Mouse (Mus musculus) heart, postnatal 0 days (tissue): ENCODE measurements around the gene Lta. TPM values are rescaled to one million over a fixed set of nuclear protein-coding genes. Genes with fewer than 3 reads are reported as not detected.
A peak's percentile ranks its signal among the peaks of the same experiment; 100 is the strongest.
"Not testable (repeated sequence)": the region's sequence is repeated elsewhere in the genome, so short reads cannot be mapped to it uniquely, and the experiment has no call there.

Experiments
- ATAC-seq: fragments of 200-750 bp; cut with Nextera tagmentation; 2 replicates; pipeline ENCODE4 v1.8.0; 2017; ENCODE audit warnings: low read depth, moderate number of reproducible peaks, moderate library complexity; ENCODE audit not compliant: insufficient read depth
- DNase-seq: peaks from one replicate; pipeline ENCODE4 v3.0.0-alpha.2; 2016; ENCODE audit warnings: low spot score
- H3K27ac ChIP-seq: fragments of 300-500 bp; sonication (generic); 2 replicates; pipeline ENCODE4 v1.5.1; 2014; ENCODE audit warnings: low read depth, mild to moderate bottlenecking
- H3K27me3 ChIP-seq: fragments of 300-500 bp; sonication (generic); 2 replicates; pipeline ENCODE4 v1.6.1; 2014; ENCODE audit warnings: low read length, mixed read lengths; ENCODE audit not compliant: control insufficient read depth, insufficient read depth
- H3K36me3 ChIP-seq: fragments of 300-500 bp; sonication (generic); replicated peaks from 2 replicates; pipeline ENCODE4 v1.6.1; 2014; ENCODE audit warnings: low read length, mixed read lengths; ENCODE audit not compliant: control insufficient read depth, insufficient read depth
- H3K4me1 ChIP-seq: fragments of 300-500 bp; sonication (generic); 2 replicates; pipeline ENCODE4 v1.6.1; 2014; ENCODE audit warnings: antibody characterized with exemption; ENCODE audit not compliant: control insufficient read depth, insufficient read depth
- H3K4me2 ChIP-seq: fragments of 300-500 bp; sonication (generic); 2 replicates; pipeline ENCODE4 v1.6.1; 2014; ENCODE audit warnings: low read depth, mild to moderate bottlenecking, low read length, moderate library complexity
- H3K4me3 ChIP-seq: fragments of 300-500 bp; sonication (generic); 2 replicates; pipeline ENCODE4 v1.5.1; 2014; ENCODE audit warnings: low read depth, low read length
- H3K9ac ChIP-seq: fragments of 300-500 bp; sonication (generic); replicated peaks from 2 replicates; pipeline ENCODE4 v1.6.1; 2014; ENCODE audit warnings: low read depth, low read length, mixed read lengths
- H3K9me3 ChIP-seq: fragments of 300-500 bp; sonication (generic); replicated peaks from 2 replicates; pipeline ENCODE4 v1.6.1; 2016; ENCODE audit warnings: low read length; ENCODE audit not compliant: control insufficient read depth
- CTCF ChIP-seq: IDR thresholded peaks from 2 replicates; pipeline ENCODE4 v1.5.1; 2016; ENCODE audit warnings: antibody characterized with exemption, control low read depth, low read depth
- EP300 ChIP-seq: IDR thresholded peaks from 2 replicates; pipeline ENCODE4 v1.6.1; 2016; ENCODE audit warnings: antibody characterized with exemption, low read depth
- WGBS: fragments of 180-500 bp; shearing (Covaris S2); extraction: QIAGEN DNeasy Blood & Tissue Kit; methylation state at CpG from one replicate; pipeline ENCODE4 v1.1.7; 2014; 5-methylcytosine and 5-hydroxymethylcytosine counted together
- polyA plus RNA-seq: library from polyadenylated mRNA; unstranded; fragments of >200 nt; fragmentation: Nextera tagmentation; extraction: Ambion mirVana; gene quantifications from 2 replicates; pipeline ENCODE4 v1.2.1, GENCODE M21; 2015
- total RNA-seq: library from RNA; depleted of rRNA; stranded (reverse); fragments of >200 nt; gene quantifications from 2 replicates; pipeline ENCODE4 v1.2.3, GENCODE M21; 2014; ENCODE audit warnings: low replicate concordance

Lta gene
- total and polyA plus RNA-seq, 2 experiments from 2014 or later = not detected

GRCm38 (mm10) chr17:35236390-35236746, 31.2 kb upstream of the Lta start:
- H3K4me1 ChIP-seq = peaks cover 12% of the 10 kb centered on the region
- peak; percentile 77 for DNase-seq
- 1% methylated on average over 18 of the region's 18 CpGs for WGBS

DNA sequence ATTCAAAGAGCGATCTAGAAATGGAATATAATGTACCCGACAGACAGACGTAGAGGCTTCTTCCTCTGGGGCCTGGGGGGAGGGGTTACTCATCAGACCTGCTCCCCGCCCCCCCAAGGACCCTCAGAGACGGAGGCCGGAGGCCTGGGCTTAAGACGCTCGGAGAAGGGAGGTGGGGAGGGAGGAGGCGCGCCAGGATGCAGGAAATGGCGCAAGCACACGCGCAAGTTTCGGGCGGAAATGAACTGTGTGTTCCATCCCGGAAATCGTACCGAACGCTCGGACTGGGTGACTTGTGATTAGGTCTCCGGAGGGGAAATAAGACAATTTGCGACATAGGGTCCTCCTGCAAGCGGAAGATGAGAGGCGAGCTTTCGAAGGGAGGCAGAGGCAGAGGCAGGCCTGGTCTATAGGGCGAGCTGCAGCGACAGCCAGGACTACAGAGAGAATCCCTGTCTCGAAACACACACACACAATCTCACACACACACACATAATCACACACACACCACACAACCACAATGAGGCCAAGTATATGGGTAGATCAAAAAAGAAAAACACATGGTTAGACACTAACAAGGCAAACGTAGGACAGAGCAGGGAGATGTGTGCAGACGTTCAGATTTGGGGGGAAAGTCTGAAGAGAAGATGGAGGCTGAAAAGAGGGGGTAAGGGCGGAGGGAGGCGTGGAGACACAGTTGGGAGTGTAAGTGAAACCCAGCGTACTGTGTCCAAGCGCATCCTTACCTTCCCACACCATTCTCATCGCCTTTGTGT, 30.7 kb upstream of the Lta start, which contains the start of gene Nfkbil1:
Gene Nfkbil1 (minus strand): TSS at position 179 of the 776 bp plus-strand sequence.
- Histone ChIP-seq H3K4me1 (peaks cover 10% of the 10 kb centered on the region), H3K27me3 (no peaks in the 10 kb centered on the region), H3K36me3 (peaks cover 15% of the 10 kb centered on the region), H3K9me3 (no peaks in the 10 kb centered on the region), H3K4me2 (peak within 1 kb of the TSS; percentile 75), H3K4me3 (peak within 1 kb of the TSS; percentile 59), H3K9ac (peak within 1 kb of the TSS; percentile 78), H3K27ac (peak within 1 kb of the TSS; percentile 89)
- DNase-seq (peak; percentile 97), ATAC-seq (peak; percentile 82)
- WGBS = under 1% methylated on average over 35 of the region's 35 CpGs
- TF ChIP-seq CTCF (0 out of 2 replicates have a peak, but pooled peaks have one; percentile 1), EP300 (peak; percentile 91)

More at GRCm38 (mm10) chr17:35236390-35236746, 31.2 kb upstream of the Lta start:
- H3K4me3 ChIP-seq = peak overlapping the region; percentile 59
- H3K27me3 ChIP-seq = no peaks in the 10 kb centered on the region
- H3K36me3 ChIP-seq = peaks cover 9% of the 10 kb centered on the region; the same call in 1 of the 2 replicates
- peak; percentile 64 for ATAC-seq
- peak overlapping the region; percentile 89 for H3K27ac ChIP-seq
- peak overlapping the region; percentile 78; the same call in 1 of the 2 replicates for H3K9ac ChIP-seq
- peak overlapping the region; percentile 75 for H3K4me2 ChIP-seq
- H3K9me3 ChIP-seq = no peaks in the 10 kb centered on the region
- TF ChIP-seq EP300 (no peak), CTCF (peak; percentile 96)

DNA sequence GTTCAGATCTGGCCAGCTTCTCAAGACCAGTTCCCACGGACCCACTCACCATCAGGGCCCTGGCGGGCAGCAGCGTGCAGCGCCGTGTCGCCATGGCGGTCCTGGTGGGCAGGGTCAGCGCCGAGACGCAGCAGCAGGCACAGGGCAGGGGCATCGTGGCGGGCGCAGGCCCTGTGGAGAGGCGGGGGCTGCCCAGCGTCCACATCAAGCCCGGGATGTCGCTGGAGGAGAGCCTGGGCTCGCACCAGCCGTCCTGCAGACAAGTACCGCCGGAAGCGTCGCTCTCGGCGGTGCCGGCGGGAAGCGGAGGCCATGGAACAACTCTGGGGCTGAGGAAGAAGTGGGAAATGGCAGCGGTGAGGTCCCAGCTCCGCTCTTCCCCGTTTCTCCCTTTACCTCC, 29.8 kb upstream of the Lta start:
- peak overlapping the region; percentile 89 for H3K27ac ChIP-seq
- H3K9me3 ChIP-seq = no peaks in the 10 kb centered on the region
- 3% methylated on average over 31 of the region's 31 CpGs for WGBS
- 0 out of 2 replicates have a peak, but pooled peaks cover 4% of the 10 kb centered on the region for H3K4me1 ChIP-seq
- H3K27me3 ChIP-seq = no peaks in the 10 kb centered on the region
- H3K4me2 ChIP-seq = peak overlapping the region; percentile 75
- peak overlapping the region; percentile 78 for H3K9ac ChIP-seq
- H3K4me3 ChIP-seq = peak overlapping the region; percentile 59
- peaks cover 22% of the 10 kb centered on the region for H3K36me3 ChIP-seq
- TF ChIP-seq CTCF = no peak
- TF ChIP-seq EP300 = no peak
- DNase-seq = peak; percentile 39
- ATAC-seq = peak; percentile 16; the same call in 1 of the 2 replicates

DNA sequence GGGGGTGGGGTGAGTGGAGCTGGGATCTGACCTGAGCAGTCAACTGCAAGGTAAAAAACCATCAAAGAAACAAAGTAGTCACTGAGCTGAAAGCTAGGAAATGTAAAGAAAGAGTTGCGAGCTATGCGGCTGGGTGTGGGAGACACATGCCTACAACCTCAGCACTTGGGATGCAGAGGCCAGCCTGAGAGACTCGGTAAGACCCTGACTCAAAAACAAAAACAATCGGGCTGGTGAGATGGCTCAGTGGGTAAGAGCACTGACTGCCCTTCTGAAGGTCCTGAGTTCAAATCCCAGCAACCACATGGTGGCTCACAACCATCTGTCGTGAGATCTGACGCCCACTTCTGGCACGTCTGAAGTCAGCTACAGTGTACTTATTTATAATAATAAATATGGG, 28.9 kb upstream of the Lta start:
- H3K27ac ChIP-seq = peak overlapping the region; percentile 89
- peak overlapping the region; percentile 40 for H3K4me2 ChIP-seq
- H3K27me3 ChIP-seq, H3K9ac ChIP-seq, ATAC-seq, DNase-seq, H3K9me3 ChIP-seq, H3K4me1 ChIP-seq: not testable (repeated sequence)
- H3K4me3 ChIP-seq = peak overlapping the region; percentile 59; the same call in 1 of the 2 replicates
- peaks cover 30% of the 10 kb centered on the region for H3K36me3 ChIP-seq
- WGBS = 72% methylated on average over 7 of the region's 7 CpGs

- TF ChIP-seq EP300 = no peak
- TF ChIP-seq CTCF = no peak
- Histone ChIP-seq H3K27me3 (no peaks in the 10 kb centered on the region), H3K4me2 (peak within 1 kb of the TSS; percentile 75), H3K9ac (no peak within 1 kb of the TSS), H3K9me3 (no peaks in the 10 kb centered on the region), H3K36me3 (peaks cover 38% of the 10 kb centered on the region), H3K4me3 (peak within 1 kb of the TSS; percentile 59; the same call in 1 of the 2 replicates), H3K4me1 (0 out of 2 replicates have a peak, but pooled peaks cover 4% of the 10 kb centered on the region), H3K27ac (peak within 1 kb of the TSS; percentile 89)
- DNase-seq = peak; percentile 49
- ATAC-seq = no peak
- WGBS = 50% methylated on average over 18 of the region's 18 CpGs
Observed at GRCm38 (mm10) chr17:35233114-35233980, 28.2 kb upstream of the Lta start, which contains the start of gene Atp6v1g2. TSS of gene Atp6v1g2 (plus strand) at chr17:35233660.
